Mouse (Mus musculus) kidney, embryonic 16.5 days (tissue): Measurements from ENCODE around the gene Mad1l1. TPM values are rescaled to one million over a fixed set of nuclear protein-coding genes. Genes with fewer than 3 reads are reported as not detected.

Source experiments
- ATAC-seq: fragments of 200-750 bp; cut with Nextera tagmentation; 2 replicates; pipeline ENCODE4 v1.8.0; 2017; ENCODE audit warnings: moderate TSS enrichment; ENCODE audit not compliant: low FRiP score, low TSS enrichment
- H3K27ac ChIP-seq: fragments of 300-500 bp; sonication (generic); 2 replicates; pipeline ENCODE4 v1.5.1; 2014; ENCODE audit warnings: low read length
- H3K27me3 ChIP-seq: fragments of 300-500 bp; sonication (generic); 2 replicates; pipeline ENCODE4 v1.6.1; 2014; ENCODE audit warnings: low read length, control low read depth, mixed read lengths; ENCODE audit not compliant: insufficient read depth
- H3K36me3 ChIP-seq: fragments of 300-500 bp; sonication (generic); 2 replicates; pipeline ENCODE4 v1.6.1; 2014; ENCODE audit warnings: low read length, control low read depth, mixed read lengths; ENCODE audit not compliant: insufficient read depth
- H3K4me1 ChIP-seq: fragments of 300-500 bp; sonication (generic); 2 replicates; pipeline ENCODE4 v1.6.1; 2014; ENCODE audit warnings: low read length, control low read depth, mixed read lengths; ENCODE audit not compliant: insufficient read depth
- H3K4me2 ChIP-seq: fragments of 300-500 bp; sonication (generic); replicated peaks from 2 replicates; pipeline ENCODE4 v1.6.1; 2014; ENCODE audit warnings: low read depth, low read length
- H3K4me3 ChIP-seq: fragments of 300-500 bp; sonication (generic); 2 replicates; pipeline ENCODE4 v1.5.1; 2014; ENCODE audit warnings: mild to moderate bottlenecking, low read length
- H3K9ac ChIP-seq: fragments of 300-500 bp; sonication (generic); replicated peaks from 2 replicates; pipeline ENCODE4 v1.6.1; 2014; ENCODE audit warnings: low read length
- H3K9me3 ChIP-seq: fragments of 300-500 bp; sonication (generic); 2 replicates; pipeline ENCODE4 v1.6.1; 2016; ENCODE audit warnings: low read length, control low read depth
- WGBS: fragments of 180-500 bp; shearing (Covaris S2); extraction: QIAGEN DNeasy Blood & Tissue Kit; methylation state at CpG from one replicate; pipeline ENCODE4 v1.1.7; 2014; 5-methylcytosine and 5-hydroxymethylcytosine counted together
- polyA plus RNA-seq: library from polyadenylated mRNA; unstranded; fragments of >200 nt; fragmentation: Nextera tagmentation; extraction: Ambion mirVana; gene quantifications from 2 replicates; pipeline ENCODE4 v1.2.1, GENCODE M21; 2015

Mad1l1 gene
- polyA plus RNA-seq, 1 experiment from 2014 or later, result 51.6 TPM

- H3K36me3 ChIP-seq, result peaks cover 48% of the 10 kb centered on the region
- no peak for ATAC-seq
- WGBS, result 94% methylated on average over 6 of the region's 6 CpGs
Measured at GRCm38 (mm10) chr5:140352352-140352751, 31.0 kb upstream of the Mad1l1 start.

GRCm38 (mm10) chr5:140350731-140351497 is 29.6 kb upstream of the Mad1l1 start:
- no peak overlapping the region for H3K9ac ChIP-seq
- H3K4me1 ChIP-seq, result no peaks in the 10 kb centered on the region
- ATAC-seq, result peak; percentile 82
- 90% methylated on average over 8 of the region's 8 CpGs for WGBS
- peaks cover 42% of the 10 kb centered on the region for H3K36me3 ChIP-seq
- H3K9me3 ChIP-seq, result no peaks in the 10 kb centered on the region
- no peaks in the 10 kb centered on the region for H3K27me3 ChIP-seq
- no peak overlapping the region for H3K4me2 ChIP-seq
- no peak overlapping the region for H3K4me3 ChIP-seq
- no peak overlapping the region for H3K27ac ChIP-seq

More at GRCm38 (mm10) chr5:140352352-140352751, 31.0 kb upstream of the Mad1l1 start:
- Histone ChIP-seq H3K9me3 (no peaks in the 10 kb centered on the region), H3K27ac (no peak overlapping the region), H3K4me2 (no peak overlapping the region), H3K4me3 (no peak overlapping the region), H3K27me3 (no peaks in the 10 kb centered on the region), H3K9ac (no peak overlapping the region), H3K4me1 (no peaks in the 10 kb centered on the region)

- Histone ChIP-seq H3K4me2 (no peak overlapping the region), H3K4me1 (no peaks in the 10 kb centered on the region), H3K27me3 (no peaks in the 10 kb centered on the region), H3K9ac (no peak overlapping the region), H3K9me3 (no peaks in the 10 kb centered on the region), H3K4me3 (no peak overlapping the region), H3K27ac (no peak overlapping the region), H3K36me3 (peaks cover 45% of the 10 kb centered on the region)
- WGBS, result 93% methylated on average over 9 of the region's 9 CpGs
- ATAC-seq, result no peak
Measured at GRCm38 (mm10) chr5:140349882-140350281, 28.5 kb upstream of the Mad1l1 start.

- no peak for ATAC-seq
Measured at GRCm38 (mm10) chr5:140346050-140346449, 24.7 kb upstream of the Mad1l1 start.

GRCm38 (mm10) chr5:140345244-140345643 is 23.9 kb upstream of the Mad1l1 start:
- no peaks in the 10 kb centered on the region for H3K27me3 ChIP-seq
- H3K27ac ChIP-seq, result no peak overlapping the region
- peaks cover 20% of the 10 kb centered on the region for H3K36me3 ChIP-seq
- no peak overlapping the region for H3K4me2 ChIP-seq
- H3K9me3 ChIP-seq, result no peaks in the 10 kb centered on the region
- 86% methylated on average over 4 of the region's 4 CpGs for WGBS
- no peak for ATAC-seq
- no peak overlapping the region for H3K9ac ChIP-seq
- H3K4me1 ChIP-seq, result no peaks in the 10 kb centered on the region
- no peak overlapping the region for H3K4me3 ChIP-seq

More at GRCm38 (mm10) chr5:140346050-140346449, 24.7 kb upstream of the Mad1l1 start:
- Histone ChIP-seq H3K9ac (no peak overlapping the region), H3K27me3 (no peaks in the 10 kb centered on the region), H3K27ac (no peak overlapping the region), H3K9me3 (no peaks in the 10 kb centered on the region), H3K4me1 (no peaks in the 10 kb centered on the region), H3K4me2 (no peak overlapping the region), H3K4me3 (no peak overlapping the region), H3K36me3 (peaks cover 17% of the 10 kb centered on the region)
- WGBS, result 81% methylated on average over 1 of the region's 1 CpGs

- H3K27ac ChIP-seq, result no peak overlapping the region
Measured at GRCm38 (mm10) chr5:140342880-140343279, 21.5 kb upstream of the Mad1l1 start.

GRCm38 (mm10) chr5:140339836-140340235 is 18.5 kb upstream of the Mad1l1 start:
- WGBS, result 86% methylated on average over 3 of the region's 3 CpGs
- H3K27ac ChIP-seq, result no peak overlapping the region
- H3K4me1 ChIP-seq, result no peaks in the 10 kb centered on the region
- H3K36me3 ChIP-seq, result peaks cover 40% of the 10 kb centered on the region
- no peak overlapping the region for H3K4me2 ChIP-seq
- H3K4me3 ChIP-seq, result no peak overlapping the region
- no peak for ATAC-seq
- no peak overlapping the region for H3K9ac ChIP-seq
- H3K9me3 ChIP-seq, result peaks cover 4% of the 10 kb centered on the region; the same call in 1 of the 2 replicates
- no peaks in the 10 kb centered on the region for H3K27me3 ChIP-seq

More at GRCm38 (mm10) chr5:140342880-140343279, 21.5 kb upstream of the Mad1l1 start:
- Histone ChIP-seq H3K36me3 (peaks cover 43% of the 10 kb centered on the region), H3K4me2 (no peak overlapping the region), H3K9me3 (peaks cover 4% of the 10 kb centered on the region; the same call in 1 of the 2 replicates), H3K4me3 (no peak overlapping the region), H3K27me3 (no peaks in the 10 kb centered on the region), H3K4me1 (no peaks in the 10 kb centered on the region), H3K9ac (no peak overlapping the region)
- no peak for ATAC-seq
- WGBS, result 85% methylated on average over 4 of the region's 4 CpGs

GRCm38 (mm10) chr5:140338779-140339178 is 17.4 kb upstream of the Mad1l1 start:
- Histone ChIP-seq H3K9me3 (peaks cover 4% of the 10 kb centered on the region; the same call in 1 of the 2 replicates), H3K9ac (no peak overlapping the region), H3K4me2 (no peak overlapping the region), H3K36me3 (peaks cover 40% of the 10 kb centered on the region), H3K27ac (no peak overlapping the region), H3K27me3 (no peaks in the 10 kb centered on the region), H3K4me1 (no peaks in the 10 kb centered on the region), H3K4me3 (no peak overlapping the region)
- ATAC-seq, result no peak
- WGBS, result 100% methylated on average over 4 of the region's 4 CpGs

GRCm38 (mm10) chr5:140336680-140337079 is 15.3 kb upstream of the Mad1l1 start:
- WGBS, result 76% methylated on average over 1 of the region's 1 CpGs
- peaks cover 7% of the 10 kb centered on the region; the same call in 1 of the 2 replicates for H3K4me1 ChIP-seq
- ATAC-seq, result no peak
- H3K9ac ChIP-seq, result no peak overlapping the region
- no peak overlapping the region for H3K4me2 ChIP-seq
- H3K4me3 ChIP-seq, result no peak overlapping the region
- H3K9me3 ChIP-seq, result peaks cover 4% of the 10 kb centered on the region; the same call in 1 of the 2 replicates
- H3K27me3 ChIP-seq, result no peaks in the 10 kb centered on the region
- H3K27ac ChIP-seq, result no peak overlapping the region
- peaks cover 40% of the 10 kb centered on the region for H3K36me3 ChIP-seq

GRCm38 (mm10) chr5:140333631-140334030 is 12.3 kb upstream of the Mad1l1 start:
- WGBS, result 40% methylated on average over 2 of the region's 2 CpGs
- peaks cover 19% of the 10 kb centered on the region for H3K4me1 ChIP-seq
- H3K4me2 ChIP-seq, result no peak overlapping the region
- no peak for ATAC-seq
- H3K9ac ChIP-seq, result no peak overlapping the region
- H3K27me3 ChIP-seq, result no peaks in the 10 kb centered on the region
- H3K9me3 ChIP-seq, result peaks cover 2% of the 10 kb centered on the region; the same call in 1 of the 2 replicates
- H3K27ac ChIP-seq, result no peak overlapping the region
- H3K36me3 ChIP-seq, result peaks cover 23% of the 10 kb centered on the region
- no peak overlapping the region for H3K4me3 ChIP-seq
